Mouse (Mus musculus) megakaryocyte progenitor cell, adult 5-6 weeks (primary cell): ENCODE results near the gene Neurod4. TPM values are rescaled to one million over a fixed set of nuclear protein-coding genes. Genes with fewer than 3 reads are reported as not detected.
A peak's percentile ranks its signal among the peaks of the same experiment; 100 is the strongest.

Experiments used
- ATAC-seq: replicated peaks from 2 replicates; pipeline ENCODE4 v1.8.0; 2016; ENCODE audit warnings: mild to moderate bottlenecking, moderate TSS enrichment, inconsistent platforms; ENCODE audit not compliant: poor library complexity
- total RNA-seq, 2 experiments: library from RNA; stranded (forward) in 1 of 2; stranded (reverse) in 1 of 2; fragments of 157-497, 149-512 nt in 1 of 2; fragments of 200-1000 nt in 1 of 2; gene quantifications; 2 replicates each; pipeline versions ENCODE4 v1.2.3 to v1.2.4; 2015 to 2017

The Neurod4 gene
- total RNA-seq, 2 experiments from 2014 or later = not detected

GRCm38 (mm10) chr10:130238318-130239209 is 41.5 kb downstream of the Neurod4 start:
- ATAC-seq = no peak

GRCm38 (mm10) chr10:130234576-130234975 is 45.5 kb downstream of the Neurod4 start:
- no peak for ATAC-seq

- ATAC-seq = no peak
Observed at GRCm38 (mm10) chr10:130232117-130232516, 47.9 kb downstream of the Neurod4 start.

GRCm38 (mm10) chr10:130229584-130229983 is 50.5 kb downstream of the Neurod4 start:
- peak; percentile 63; the same call in 1 of the 2 replicates for ATAC-seq

GRCm38 (mm10) chr10:130228246-130228645 is 51.8 kb downstream of the Neurod4 start:
- ATAC-seq = peak; percentile 98

GRCm38 (mm10) chr10:130225034-130225433 is 55.0 kb downstream of the Neurod4 start:
- no peak for ATAC-seq

Other genes with a start within 250 kb of the Neurod4 start
- not detected in 2 replicates for gene Olfr821, start 249.9 kb downstream of the Neurod4 start, total RNA-seq (2015)
- gene Olfr821, start 249.9 kb downstream of the Neurod4 start, total RNA-seq (2017) = not detected in 2 replicates
- not detected in 2 replicates for gene Olfr822, start 209.0 kb downstream of the Neurod4 start, total RNA-seq (2015)
- gene Olfr822, start 209.0 kb downstream of the Neurod4 start, total RNA-seq (2017) = not detected in 2 replicates
- gene Olfr823, start 164.9 kb downstream of the Neurod4 start, total RNA-seq (2015) = not detected in 2 replicates
- not detected in 2 replicates for gene Olfr823, start 164.9 kb downstream of the Neurod4 start, total RNA-seq (2017)
- not detected in 2 replicates for gene Olfr824, start 150.2 kb downstream of the Neurod4 start, total RNA-seq (2015)
- not detected in 2 replicates for gene Olfr824, start 150.2 kb downstream of the Neurod4 start, total RNA-seq (2017)
- gene Olfr825, start 113.5 kb downstream of the Neurod4 start, total RNA-seq (2015) = not detected in 2 replicates
- gene Olfr825, start 113.5 kb downstream of the Neurod4 start, total RNA-seq (2017) = not detected in 2 replicates
- not detected in 2 replicates for gene Olfr826, start 96.1 kb downstream of the Neurod4 start, total RNA-seq (2015)
- not detected in 2 replicates for gene Olfr826, start 96.1 kb downstream of the Neurod4 start, total RNA-seq (2017)
- gene Olfr827, start 65.8 kb downstream of the Neurod4 start, total RNA-seq (2015) = not detected in 2 replicates
- gene Olfr827, start 65.8 kb downstream of the Neurod4 start, total RNA-seq (2017) = not detected in 2 replicates
- 30.7 and 51.7 TPM in 2 replicates for gene Tespa1, start 42.6 kb upstream of the Neurod4 start, total RNA-seq (2015)
- 35.8 and 50.3 TPM in 2 replicates for gene Tespa1, start 42.6 kb upstream of the Neurod4 start, total RNA-seq (2017)
- gene Vmn2r84, start 114.1 kb upstream of the Neurod4 start, total RNA-seq (2015) = not detected in 2 replicates
- not detected in 2 replicates for gene Vmn2r84, start 114.1 kb upstream of the Neurod4 start, total RNA-seq (2017)
- gene Vmn2r85, start 149.5 kb upstream of the Neurod4 start, total RNA-seq (2015) = not detected in 2 replicates
- not detected in 2 replicates for gene Vmn2r85, start 149.5 kb upstream of the Neurod4 start, total RNA-seq (2017)
- not detected in 2 replicates for gene Vmn2r86, start 175.8 kb upstream of the Neurod4 start, total RNA-seq (2015)
- gene Vmn2r86, start 175.8 kb upstream of the Neurod4 start, total RNA-seq (2017) = not detected in 2 replicates
- gene Vmn2r87, start 217.2 kb upstream of the Neurod4 start, total RNA-seq (2015) = not detected in 2 replicates
- not detected in 2 replicates for gene Vmn2r87, start 217.2 kb upstream of the Neurod4 start, total RNA-seq (2017)